In the genomic region with DNA sequence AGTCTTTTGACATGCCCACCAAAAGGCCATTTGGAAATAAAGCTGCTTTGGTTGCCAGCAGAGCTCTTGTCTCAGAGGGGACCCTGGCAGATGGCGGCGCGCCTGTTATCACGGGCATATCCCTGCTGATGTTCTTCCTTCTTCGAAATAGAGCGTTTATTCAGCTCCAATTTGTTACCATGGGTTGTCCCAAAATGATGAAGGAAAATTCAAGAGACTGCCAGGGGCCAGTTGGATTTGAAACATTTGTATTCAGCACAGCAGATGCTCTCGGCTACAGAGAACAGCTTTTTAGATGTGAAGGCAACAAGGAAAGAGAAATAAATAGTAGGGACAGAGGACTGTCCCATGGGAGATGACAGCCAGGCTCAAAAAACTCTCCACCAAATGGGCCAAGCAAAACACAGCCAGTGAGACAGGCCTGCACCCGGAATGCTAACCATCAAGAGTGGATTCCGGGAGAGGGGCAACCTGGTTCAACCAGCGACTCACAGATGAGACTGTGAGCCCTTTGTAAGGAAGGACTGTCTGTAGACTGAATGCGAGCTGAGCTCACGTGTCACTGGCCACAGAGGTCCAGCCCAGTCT, we compare ENCODE assay signal across 11 mouse cellular contexts. TPM values are rescaled to one million over a fixed set of nuclear protein-coding genes. Genes with fewer than 3 reads are reported as not detected.
DNase-seq lines count a peak whose midpoint lies in the region; ATAC-seq lines count a peak whose summit lies in the region.
"Had no signal": no experiment of that assay in that cellular context is flagged by ENCODE, and none has a peak within 500 bp of the region (broad histone marks: within the 10 kb centered on the region; RNA-seq: fewer than 3 reads in every experiment).

No protein-coding gene starts in this region.

- H3K4me1 ChIP-seq in hindbrain, embryonic 10.5 days (replicated peaks): peaks cover 28% of the 10 kb centered on the region

- WGBS in hindbrain, embryonic 10.5 days: 80% methylated on average over 12 of the region's 12 CpGs

- H3K4me3 ChIP-seq in hindbrain, embryonic 10.5 days: no peak overlapping the region
- H3K4me3 ChIP-seq: erythroblast, embryonic 14.5 days had no signal

- intact Hi-C loops in left cerebral cortex, postnatal 14 days (cut with DNase I): no loop called here

- no peaks in the 10 kb centered on the region for H3K9me3 ChIP-seq in hindbrain, embryonic 10.5 days

- H3K27me3 ChIP-seq in hindbrain, embryonic 10.5 days (ENCODE audit: insufficient read depth, poor library complexity, severe bottlenecking): no peaks in the 10 kb centered on the region

- ATAC-seq in megakaryocyte progenitor cell, adult 5-6 weeks (replicated peaks; ENCODE audit: poor library complexity): no peak

- peak; percentile 33 to 64 for DNase-seq in heart, adult 18-20 months
- DNase-seq in heart, postnatal 4 days: no peak
- DNase-seq in cerebellum, adult 9-10 months: peak; percentile 44
- no peak for DNase-seq in hindbrain, embryonic 10.5 days (ENCODE audit: low spot score)
- peak; percentile 51 to 72 for DNase-seq in left cerebral cortex, postnatal 14 days (ENCODE audit: low spot score in 2 of 2)
- no peak for DNase-seq in embryo, embryonic 10 days (ENCODE audit: low spot score)
- DNase-seq in testis, postnatal 14 days (ENCODE audit: low spot score): no peak
- DNase-seq: lung, postnatal 10 days had no signal

- no peaks in the 10 kb centered on the region for H3K36me3 ChIP-seq in hindbrain, embryonic 10.5 days

- H3K27ac ChIP-seq in hindbrain, embryonic 10.5 days: peak overlapping the region; percentile 35; the same call in 1 of the 2 replicates

RNA-seq across cellular contexts. Expression of gene Tdgf1, which starts 12.0 kb away (rescaled TPM):
- not detected for total RNA-seq in heart, adult 18-20 months (2021)
- total RNA-seq in heart, postnatal 4 days (2021): not detected
- not detected in 2 replicates for polyA plus RNA-seq in hindbrain, embryonic 10.5 days (2016; fragmentation: Nextera tagmentation; extraction: Ambion mirVana)
- total RNA-seq in left cerebral cortex, postnatal 14 days (2021): under 1 TPM; 0.42 to 0.53 TPM
- not detected in 2 replicates for total RNA-seq in megakaryocyte progenitor cell, adult 5-6 weeks (2015)
- not detected in 2 replicates for total RNA-seq in megakaryocyte progenitor cell, adult 5-6 weeks (2017)
- total RNA-seq: adrenal gland, adult 18-20 months had no signal
- polyA plus RNA-seq: erythroblast, embryonic 14.5 days had no signal

RNA-seq across cellular contexts. Expression of gene Fam240a, which starts 17.3 kb away (rescaled TPM):
- total RNA-seq in heart, adult 18-20 months (2021): not detected
- not detected for total RNA-seq in heart, postnatal 4 days (2021)
- not detected in 2 replicates for polyA plus RNA-seq in hindbrain, embryonic 10.5 days (2016; fragmentation: Nextera tagmentation; extraction: Ambion mirVana)
- total RNA-seq in left cerebral cortex, postnatal 14 days (2021): not detected
- not detected in 2 replicates for total RNA-seq in megakaryocyte progenitor cell, adult 5-6 weeks (2015)
- not detected in 2 replicates for total RNA-seq in megakaryocyte progenitor cell, adult 5-6 weeks (2017)
- total RNA-seq: adrenal gland, adult 18-20 months had no signal
- polyA plus RNA-seq: erythroblast, embryonic 14.5 days had no signal

RNA-seq across cellular contexts. Expression of gene Lrrc2, which starts 17.4 kb away (rescaled TPM):
- total RNA-seq in heart, adult 18-20 months (2021): 100 to 1,000 TPM; 239 to 298 TPM
- total RNA-seq in heart, postnatal 4 days (2021): 10 to 100 TPM; 15.4 to 16.6 TPM
- polyA plus RNA-seq in hindbrain, embryonic 10.5 days (2016; fragmentation: Nextera tagmentation; extraction: Ambion mirVana): 0.33 TPM in 1 of 2 replicates, not detected in the other
- total RNA-seq in left cerebral cortex, postnatal 14 days (2021): 1 to 10 TPM; 1.9 to 2.0 TPM
- total RNA-seq in megakaryocyte progenitor cell, adult 5-6 weeks (2015): 0.35 TPM in 1 of 2 replicates, not detected in the other
- not detected in 2 replicates for total RNA-seq in megakaryocyte progenitor cell, adult 5-6 weeks (2017)
- polyA plus RNA-seq: erythroblast, embryonic 14.5 days had no signal

RNA-seq across cellular contexts. Expression of gene Tmie, which starts 54.0 kb away (rescaled TPM):
- 1 to 10 TPM; 1.5 to 2.1 TPM for total RNA-seq in heart, adult 18-20 months (2021)
- under 1 TPM; 0.43 to 0.45 TPM for total RNA-seq in heart, postnatal 4 days (2021)
- 0.18 and 0.47 TPM in 2 replicates for polyA plus RNA-seq in hindbrain, embryonic 10.5 days (2016; fragmentation: Nextera tagmentation; extraction: Ambion mirVana)
- 1 to 10 TPM; 4.1 to 4.5 TPM for total RNA-seq in left cerebral cortex, postnatal 14 days (2021)
- total RNA-seq in megakaryocyte progenitor cell, adult 5-6 weeks (2015): not detected in 2 replicates
- total RNA-seq in megakaryocyte progenitor cell, adult 5-6 weeks (2017): not detected in 2 replicates
- polyA plus RNA-seq: erythroblast, embryonic 14.5 days had no signal

RNA-seq across cellular contexts. Expression of gene Als2cl, which starts 54.3 kb away (rescaled TPM):
- 10 to 100 TPM; 13.2 to 14.8 TPM for total RNA-seq in heart, adult 18-20 months (2021)
- 10 to 100 TPM; 14.4 to 16.3 TPM for total RNA-seq in heart, postnatal 4 days (2021)
- polyA plus RNA-seq in hindbrain, embryonic 10.5 days (2016; fragmentation: Nextera tagmentation; extraction: Ambion mirVana): 0.77 and 1.1 TPM in 2 replicates
- 10 to 100 TPM in 1 of 2 experiments, 1 to 10 TPM in 1; 9.6 to 10.0 TPM for total RNA-seq in left cerebral cortex, postnatal 14 days (2021)
- 0.07 and 0.44 TPM in 2 replicates for total RNA-seq in megakaryocyte progenitor cell, adult 5-6 weeks (2015)
- total RNA-seq in megakaryocyte progenitor cell, adult 5-6 weeks (2017): 0.08 and 0.20 TPM in 2 replicates

Comparison
In these comparisons a context has a peak if more than half of its experiments do, and no peak if none do; other contexts are left out.
1. DNase-seq: peak in heart, adult 18-20 months (2 of 2), cerebellum, adult 9-10 months (single experiment) and left cerebral cortex, postnatal 14 days (2 of 2); none in heart, postnatal 4 days (single experiment), hindbrain, embryonic 10.5 days (single experiment), embryo, embryonic 10 days (single experiment) and testis, postnatal 14 days (single experiment).
2. RNA of gene Lrrc2, which starts 17.4 kb away (total RNA-seq): 239 to 298 TPM in heart, adult 18-20 months; 15.4 to 16.6 TPM in heart, postnatal 4 days, 1.9 to 2.0 TPM in left cerebral cortex, postnatal 14 days and 0.35 TPM in megakaryocyte progenitor cell, adult 5-6 weeks; every median in the first group is over 10 times any median in the second.